Mouse (Mus musculus): ENCODE results near the gene Sept14.

DNA sequence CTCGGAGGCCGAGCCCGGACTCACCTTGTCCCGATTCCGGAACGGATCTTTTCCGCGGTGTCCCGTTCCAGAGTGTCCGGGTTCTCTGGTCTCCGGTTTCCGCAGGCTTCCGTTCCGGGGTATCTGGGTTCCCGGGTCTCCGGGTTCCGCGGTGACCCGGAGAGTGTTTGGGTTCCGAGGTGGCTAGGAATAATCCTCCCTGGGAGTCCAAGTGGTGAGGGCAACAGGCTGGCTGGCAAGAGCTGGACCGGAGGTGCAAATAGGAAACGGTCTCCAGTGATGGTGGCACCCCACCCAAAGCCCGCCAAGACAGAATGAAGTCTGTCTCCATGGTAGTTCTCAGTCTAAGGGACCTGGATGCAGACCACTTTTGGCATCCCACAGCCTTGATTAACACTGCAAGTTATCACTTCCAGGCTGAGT, 38.3 kb downstream of the Sept14 start, which contains the start of gene Zfp11:
- TF ChIP-seq CTCF (IDR thresholded peaks at IDR 0.05; ENCODE audit: low read depth, low read length) (no peak), POLR2A (IDR thresholded peaks at IDR 0.05; ENCODE audit: insufficient read depth, low read length) (peak; percentile 87), EP300 (IDR thresholded peaks at IDR 0.05; ENCODE audit: insufficient read depth, low read depth, low read length) (0 out of 2 replicates have a peak, but pooled peaks have one; percentile 18)
